Mouse (Mus musculus) C2C12 (cell line): ENCODE measurements at regions not wholly inside any gene's neighbourhood (a gene's known extent, or its start where the extent isn't known, plus 50 kb on each side); places are given as distances from the start of the nearest gene placed in this dataset.

Source experiments
- CEBPB ChIP-seq: IDR thresholded peaks from one replicate; pipeline ENCODE4 v1.6.1; 2011; ENCODE audit warnings: low read depth, mild to moderate bottlenecking, control low read depth, moderate library complexity
- CTCF ChIP-seq: IDR thresholded peaks from one replicate; pipeline ENCODE4 v1.5.1; 2011; ENCODE audit not compliant: control insufficient read depth, insufficient read depth, insufficient read length
- FOSL1 ChIP-seq: IDR thresholded peaks from one replicate; pipeline ENCODE4 v1.8.0; 2011; ENCODE audit warnings: mild to moderate bottlenecking, low read length; ENCODE audit not compliant: poor library complexity, insufficient read depth, severe bottlenecking
- MAX ChIP-seq: IDR thresholded peaks from one replicate; pipeline ENCODE4 v1.6.1; 2011; ENCODE audit warnings: mild to moderate bottlenecking, control low read depth
- MYOD1 ChIP-seq: IDR thresholded peaks from one replicate; pipeline ENCODE4 v1.6.1; 2011; ENCODE audit warnings: low read depth; ENCODE audit not compliant: control insufficient read depth, insufficient read length
- MYOG ChIP-seq: IDR thresholded peaks from one replicate; pipeline ENCODE4 v1.6.1; 2011; ENCODE audit not compliant: control insufficient read depth, insufficient read length; ENCODE audit errors: extremely low read depth
- USF1 ChIP-seq: IDR thresholded peaks from one replicate; pipeline ENCODE4 v1.6.1; 2011; ENCODE audit warnings: low read depth, mild to moderate bottlenecking, control low read depth, moderate library complexity

DNA sequence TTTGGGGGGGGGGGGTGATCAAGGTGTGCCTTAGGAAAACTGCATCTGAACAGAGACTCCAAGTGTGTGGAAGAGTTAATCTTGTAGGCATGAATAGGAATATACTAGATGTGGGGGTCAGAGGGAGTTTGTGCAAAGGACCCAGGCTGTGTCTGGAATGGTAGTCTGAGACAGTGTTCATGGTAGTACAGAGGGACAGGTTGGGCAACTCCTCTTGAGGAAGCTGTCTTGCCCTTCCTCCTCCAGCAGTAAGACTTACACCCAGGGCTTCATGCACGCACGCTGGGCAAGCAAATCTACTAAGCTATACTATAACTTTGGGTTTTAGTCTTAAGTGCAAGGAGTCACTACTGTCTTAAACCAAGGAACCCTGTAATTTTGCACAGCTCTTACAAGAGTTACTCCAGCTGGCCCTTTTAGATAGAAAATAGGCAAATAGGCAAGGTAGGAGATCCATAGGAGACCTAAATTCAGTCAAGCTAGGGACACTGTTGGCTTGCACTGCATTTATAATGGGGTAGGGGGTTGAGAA, 169.2 kb upstream of the Olig3 start:
- TF ChIP-seq USF1 = no peak
- no peak for TF ChIP-seq CTCF
- no peak for TF ChIP-seq MAX
- TF ChIP-seq CEBPB = no peak
- TF ChIP-seq MYOG = no peak
- TF ChIP-seq MYOD1 = no peak
- TF ChIP-seq FOSL1 = no peak
